Mouse (Mus musculus) cerebral cortex, adult 2 months (tissue): Measurements from ENCODE around the gene Tmem8.

ENCODE experiments used
- WGBS: fragments of 180-500 bp; shearing (Covaris S2); methylation state at CpG from one replicate; pipeline ENCODE4 v1.1.7; 2018; 5-methylcytosine and 5-hydroxymethylcytosine counted together

Gene Tmem8

DNA sequence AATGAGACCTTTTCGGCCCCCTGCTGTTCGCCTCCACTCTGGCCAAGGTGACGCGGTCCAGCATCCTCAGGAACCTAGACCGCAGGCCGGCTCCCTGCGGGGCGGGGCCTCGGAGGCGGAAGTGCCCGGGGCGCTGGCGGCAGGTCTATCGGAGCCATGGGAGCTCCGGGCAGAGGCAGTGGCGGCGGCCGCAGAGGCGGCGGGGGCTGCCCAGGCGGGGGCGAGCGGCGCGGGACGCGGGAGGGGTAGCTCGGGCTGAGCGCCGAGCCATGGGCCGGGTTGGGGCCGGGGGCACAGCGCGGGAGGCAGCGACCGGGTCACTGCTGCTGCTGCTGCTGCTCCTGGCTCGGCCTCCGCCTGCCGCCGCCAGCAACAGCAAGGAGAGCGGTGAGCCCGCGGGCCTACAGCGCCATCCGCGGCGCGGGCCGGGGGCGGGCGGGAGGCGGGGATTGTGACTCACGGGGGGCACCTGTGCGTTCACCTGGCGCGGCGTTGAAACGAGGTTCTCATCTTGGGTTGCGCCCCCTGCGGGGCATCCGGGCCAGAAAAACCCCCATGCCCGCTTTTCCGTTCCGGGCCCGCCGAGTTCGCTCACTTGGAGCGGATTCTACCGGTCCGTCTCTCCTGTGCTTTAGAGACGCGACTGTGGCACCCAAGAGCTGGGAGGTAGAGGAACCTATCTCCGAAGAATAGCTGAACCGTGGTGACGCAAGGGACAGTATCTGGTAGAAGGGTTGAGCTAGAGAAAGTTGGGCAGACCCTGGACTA is at the start of gene Tmem8:
Tmem8 (plus strand) TSS at position 119 of the 768 bp plus-strand sequence.
- WGBS: under 1% methylated on average over 69 of the region's 75 CpGs

DNA sequence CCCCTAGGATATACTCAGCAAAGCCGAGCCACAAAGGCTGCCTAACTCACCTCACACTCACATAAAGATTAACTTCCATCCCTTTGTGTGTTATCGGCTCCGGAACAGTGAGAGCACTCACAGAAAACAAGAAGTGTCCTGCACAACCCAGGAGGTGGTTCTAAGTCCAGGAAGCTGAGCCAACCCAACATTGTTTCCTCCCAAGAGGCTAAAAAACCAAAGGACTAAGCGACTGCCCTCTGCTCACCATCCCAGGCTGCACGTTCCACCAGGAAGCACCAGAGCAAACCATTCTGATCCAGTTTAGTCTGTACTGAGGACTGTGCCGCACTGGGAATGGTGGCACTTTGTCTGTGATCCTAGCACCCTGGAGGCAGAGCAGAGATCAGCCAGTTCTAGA is 48.2 kb upstream of the Tmem8 start:
- 33% methylated on average over 6 of the region's 6 CpGs for WGBS

GRCm38 (mm10) chr17:26066488-26067020 is 46.5 kb upstream of the Tmem8 start:
- 77% methylated on average over 7 of the region's 7 CpGs for WGBS

DNA sequence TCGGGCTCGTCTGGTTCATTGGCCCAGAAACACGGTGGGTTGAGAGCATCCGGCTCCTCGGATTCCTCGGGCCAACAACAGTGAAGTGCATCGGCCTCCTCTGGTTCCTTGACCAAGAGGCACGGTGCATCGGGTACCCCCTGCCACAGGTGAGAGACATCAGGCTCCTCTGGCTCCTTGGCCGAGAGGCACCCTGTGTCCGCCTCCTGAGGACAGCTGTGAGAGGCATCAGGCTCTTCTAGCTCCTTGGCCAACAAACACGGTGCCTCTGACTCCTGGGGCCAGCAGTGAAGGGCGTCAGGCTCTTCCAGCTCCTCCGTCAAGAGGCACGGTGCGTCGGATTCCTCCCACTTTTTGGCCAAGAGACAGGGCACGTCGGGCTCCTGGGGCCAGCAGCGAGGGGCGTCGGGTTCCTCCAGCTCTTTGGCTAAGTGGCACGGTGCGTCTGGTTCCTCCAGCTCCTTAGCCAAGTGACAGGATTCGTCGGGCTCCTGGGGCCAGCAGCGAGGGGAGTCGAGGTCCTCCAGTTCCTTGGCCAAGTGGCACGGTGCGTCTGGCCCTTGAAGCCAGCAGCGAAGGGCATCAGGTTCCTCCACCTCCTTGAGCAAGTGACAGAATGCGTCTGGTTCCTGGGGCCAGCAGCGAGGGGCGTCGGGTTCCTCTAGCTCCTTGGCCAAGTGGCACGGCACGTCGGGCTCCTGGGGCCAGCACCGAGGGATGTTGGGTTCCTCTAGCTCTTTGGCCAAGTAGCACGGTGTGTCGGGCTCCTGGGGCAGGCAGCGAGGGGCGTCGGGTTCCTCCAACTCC is 44.9 kb upstream of the Tmem8 start:
- WGBS: 2% methylated on average over 44 of the region's 44 CpGs

GRCm38 (mm10) chr17:26068831-26069739 is 44.0 kb upstream of the Tmem8 start, which contains the start of gene Rab11fip3:
Gene Rab11fip3, minus strand, starts transcription at chr17:26069555.
- WGBS: under 1% methylated on average over 94 of the region's 94 CpGs

- 24% methylated on average over 6 of the region's 6 CpGs for WGBS
Measured at GRCm38 (mm10) chr17:26070136-26070535, 43.0 kb upstream of the Tmem8 start.

- 37% methylated on average over 3 of the region's 3 CpGs for WGBS
Measured at GRCm38 (mm10) chr17:26075246-26075645, 37.9 kb upstream of the Tmem8 start.

- 34% methylated on average over 2 of the region's 2 CpGs for WGBS
Measured at GRCm38 (mm10) chr17:26078851-26079250, 34.2 kb upstream of the Tmem8 start.

DNA sequence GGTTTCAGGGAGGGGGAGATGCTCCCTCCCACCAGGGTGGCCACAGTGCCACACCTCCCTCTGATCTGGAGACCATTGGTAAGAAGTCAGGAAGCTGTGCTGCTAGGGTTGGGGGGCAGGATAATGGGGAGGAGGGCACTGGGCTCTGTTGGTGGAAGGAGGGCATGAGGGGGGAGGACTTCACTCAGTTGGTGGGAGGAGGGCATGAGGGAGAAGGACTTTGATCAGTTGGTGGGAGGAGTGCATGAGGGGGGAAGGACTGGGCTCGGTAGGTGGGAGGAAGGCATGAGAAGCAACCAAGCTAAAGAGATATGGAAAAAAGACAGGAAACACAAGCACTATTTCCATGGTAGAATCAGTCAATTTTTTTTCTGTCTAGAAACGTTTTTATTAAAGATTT is 32.2 kb upstream of the Tmem8 start:
- WGBS: 33% methylated on average over 2 of the region's 2 CpGs

GRCm38 (mm10) chr17:26087059-26087564 is 26.0 kb upstream of the Tmem8 start:
- 89% methylated on average over 9 of the region's 9 CpGs for WGBS

GRCm38 (mm10) chr17:26089905-26090632 is 23.0 kb upstream of the Tmem8 start, which contains the start of gene Decr2:
Gene Decr2, minus strand, starts transcription at chr17:26090337.
- WGBS: 2% methylated on average over 32 of the region's 32 CpGs

DNA sequence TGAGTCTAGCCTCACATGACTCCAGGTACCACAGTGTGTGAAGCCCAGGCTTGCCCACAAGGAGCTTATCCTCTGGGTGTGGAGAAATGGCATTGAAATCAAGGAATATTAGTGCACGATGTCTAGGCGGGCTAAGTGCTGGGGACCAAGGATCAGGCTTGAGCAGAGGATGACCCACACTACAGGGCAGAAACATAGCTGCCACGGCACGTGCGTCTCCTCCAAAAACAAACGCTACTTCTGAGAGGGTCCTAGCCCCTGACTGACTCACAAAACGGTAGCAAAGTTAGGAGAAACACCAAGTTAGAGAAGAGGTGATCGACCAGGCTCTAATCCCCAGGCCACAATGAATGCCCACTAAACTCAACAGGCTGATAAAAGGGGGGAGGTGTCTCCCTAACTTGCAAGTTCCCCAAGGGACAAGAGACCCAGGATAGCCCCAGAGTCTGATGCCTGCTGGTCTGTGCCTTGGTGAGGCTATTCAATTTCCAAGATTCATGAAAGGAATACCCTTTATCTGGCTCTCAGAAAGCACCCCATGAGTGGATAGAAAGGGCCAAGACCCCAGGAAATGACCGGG is 18.5 kb upstream of the Tmem8 start:
- WGBS: 59% methylated on average over 9 of the region's 9 CpGs

DNA sequence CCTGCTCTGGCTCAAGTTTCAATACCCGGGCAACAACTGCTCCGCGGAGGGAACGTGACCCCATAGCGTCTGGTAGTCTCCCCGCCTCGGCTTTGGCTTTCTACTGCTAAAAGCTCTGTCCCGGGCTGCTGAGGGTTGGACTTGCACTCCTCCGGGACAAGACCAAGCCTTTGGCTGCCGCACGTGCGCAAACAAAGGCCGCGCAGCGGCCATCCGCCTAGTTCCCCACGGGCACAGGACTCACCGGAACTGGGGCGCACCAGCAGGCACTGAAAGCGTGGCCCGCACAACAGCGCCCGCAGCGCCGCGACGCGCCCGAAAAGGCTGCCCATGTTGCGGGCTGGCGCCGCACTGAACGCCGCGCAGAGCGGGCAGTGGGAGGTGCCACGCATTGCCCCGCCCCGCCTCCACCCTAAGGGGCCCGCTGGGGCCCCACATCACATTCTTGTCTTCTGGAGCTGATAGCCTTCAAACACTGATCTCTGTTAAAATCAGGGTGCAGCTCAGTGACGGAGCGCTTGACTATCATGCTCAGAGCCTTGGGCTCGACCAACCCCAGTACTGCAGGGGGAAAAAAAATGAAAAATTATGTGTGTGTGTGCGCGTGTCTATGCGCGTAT is 17.9 kb upstream of the Tmem8 start, which contains the start of gene Nme4:
Nme4 (minus strand) TSS at position 482 of the 620 bp plus-strand sequence.
- 2% methylated on average over 47 of the region's 47 CpGs for WGBS

- 91% methylated on average over 7 of the region's 7 CpGs for WGBS
Measured at GRCm38 (mm10) chr17:26098461-26098860, 14.6 kb upstream of the Tmem8 start.

DNA sequence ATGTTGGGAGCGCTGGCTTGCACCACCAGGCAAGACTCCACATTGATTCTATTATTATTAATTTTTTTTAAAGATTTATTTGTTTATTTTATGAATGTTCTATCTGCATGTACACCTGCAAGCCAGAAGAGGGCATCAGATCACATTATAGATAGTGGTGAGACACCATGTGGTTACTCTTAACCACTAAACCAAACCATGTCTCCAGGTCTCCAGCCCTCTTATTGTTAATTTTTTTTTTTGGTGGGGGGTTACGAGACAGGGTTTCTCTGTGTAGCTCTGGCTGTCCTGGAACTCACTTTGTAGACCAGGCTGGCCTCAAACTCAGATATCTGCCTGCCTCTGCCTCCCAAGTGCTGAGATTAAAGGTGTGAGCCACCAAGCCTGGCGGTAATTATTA is 13.8 kb upstream of the Tmem8 start:
- 68% methylated on average over 3 of the region's 3 CpGs for WGBS

GRCm38 (mm10) chr17:26100166-26100565 is 12.9 kb upstream of the Tmem8 start:
- WGBS: 66% methylated on average over 2 of the region's 2 CpGs

DNA sequence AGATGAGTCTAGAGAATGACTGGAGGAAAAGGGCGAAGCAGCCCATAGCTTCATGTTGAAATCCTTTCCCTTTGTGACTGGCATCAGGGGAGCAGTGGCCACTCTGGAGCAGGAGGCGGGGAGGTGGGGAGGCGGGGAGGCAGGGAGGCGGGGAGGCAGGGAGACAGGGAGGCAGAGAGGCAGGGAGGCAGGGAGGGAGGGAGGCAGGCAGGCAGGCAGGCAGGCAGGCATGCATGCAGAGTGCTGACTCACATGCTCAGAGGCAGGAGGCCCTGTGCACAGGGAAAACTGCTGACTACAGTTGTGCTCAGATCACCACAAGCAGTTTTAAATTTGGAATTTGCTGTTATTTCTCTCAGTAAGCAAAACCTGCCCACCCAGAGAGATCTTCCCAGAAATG is 11.6 kb upstream of the Tmem8 start:
- WGBS: 71% methylated on average over 4 of the region's 4 CpGs

- 73% methylated on average over 4 of the region's 4 CpGs for WGBS
Measured at GRCm38 (mm10) chr17:26105619-26106018, 7.5 kb upstream of the Tmem8 start.

DNA sequence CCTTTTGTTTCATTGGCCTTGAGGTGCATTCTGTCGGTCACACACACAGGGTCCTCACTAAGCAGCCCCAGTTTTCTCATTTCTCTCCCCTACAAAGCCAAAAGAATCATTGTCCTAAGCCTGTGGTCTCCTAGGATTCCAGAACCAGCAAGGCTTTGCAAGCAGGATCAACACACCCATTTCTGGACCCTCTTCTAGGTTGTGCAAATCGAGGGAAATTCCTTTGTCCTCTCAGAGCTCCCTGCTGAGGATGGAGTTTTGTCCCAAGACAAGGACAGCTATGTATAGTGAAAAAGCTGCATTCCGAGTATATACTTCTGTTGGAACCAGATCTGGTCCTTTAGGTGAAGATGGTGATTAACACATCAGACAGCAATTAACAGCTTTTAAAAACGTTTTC is 2.9 kb upstream of the Tmem8 start:
- WGBS: 57% methylated on average over 4 of the region's 4 CpGs

GRCm38 (mm10) chr17:26111024-26111423 is 2.1 kb upstream of the Tmem8 start:
- WGBS: 70% methylated on average over 4 of the region's 4 CpGs
